Mouse (Mus musculus): ENCODE measurements around the gene Krtap10-4.

DNA sequence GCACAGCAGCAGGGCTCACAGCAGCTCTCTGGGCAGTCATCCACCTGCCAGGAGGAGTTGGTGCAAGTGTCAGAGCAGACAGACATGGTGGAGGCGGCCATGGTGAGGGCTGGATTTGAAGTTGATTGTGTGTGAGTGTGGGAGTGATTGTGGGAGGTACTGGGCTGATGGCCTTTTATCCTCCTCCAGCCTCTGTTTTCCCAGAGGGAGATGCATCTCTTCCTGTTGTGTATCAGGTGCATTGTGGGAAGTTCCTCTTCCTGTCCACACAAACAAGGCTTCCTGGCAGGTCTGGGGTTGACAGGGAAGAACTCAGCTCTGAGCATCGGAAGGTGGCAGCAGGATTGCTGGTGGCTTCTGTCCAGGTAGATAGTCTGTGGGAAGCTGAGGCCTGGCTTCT, 31.9 kb downstream of the Krtap10-4 start, which contains the start of gene Gm9639:
- TF ChIP-seq POLR2AphosphoS2 (IDR thresholded peaks at IDR 0.05; ENCODE audit: low read length) = no peak
- no peak for TF ChIP-seq SMC3 (IDR thresholded peaks at IDR 0.05; ENCODE audit: low read depth, low read length)
- TF ChIP-seq POLR2A (IDR thresholded peaks at IDR 0.05; ENCODE audit: control insufficient read depth in 1 of 2, insufficient read depth in 1 of 2, low read depth in 1 of 2, low read length in 2 of 2, poor library complexity in 1 of 2) = no peak
- TF ChIP-seq GATA1 (IDR thresholded peaks at IDR 0.05; ENCODE audit: low read depth, low read length) = no peak

Data from MEL (cell line).